Mouse (Mus musculus) testis, adult 2 months (tissue): Measurements from ENCODE around the gene Gkn3. TPM values are rescaled to one million over a fixed set of nuclear protein-coding genes. Genes with fewer than 3 reads are reported as not detected.
A peak's percentile ranks its signal among the peaks of the same experiment; 100 is the strongest.

Experiments
- H3K27ac ChIP-seq: fragments of 200-500 bp; 2 replicates; pipeline ENCODE4 v1.5.1; 2012; ENCODE audit warnings: low read depth, low read length; ENCODE audit not compliant: control insufficient read depth, insufficient read depth
- H3K27me3 ChIP-seq: fragments of 200-500 bp; 2 replicates; pipeline ENCODE4 v1.6.1; 2012; ENCODE audit warnings: mild to moderate bottlenecking, low read length, moderate library complexity; ENCODE audit not compliant: control insufficient read depth, insufficient read depth
- H3K36me3 ChIP-seq: fragments of 200-500 bp; 2 replicates; pipeline ENCODE4 v1.6.1; 2012; ENCODE audit warnings: mild to moderate bottlenecking, low read length; ENCODE audit not compliant: control insufficient read depth, insufficient read depth
- H3K4me1 ChIP-seq: fragments of 200-500 bp; 2 replicates; pipeline ENCODE4 v1.6.1; 2012; ENCODE audit warnings: low read length; ENCODE audit not compliant: control insufficient read depth, insufficient read depth
- H3K4me3 ChIP-seq: fragments of 200-500 bp; 2 replicates; pipeline ENCODE4 v1.5.1; 2012; ENCODE audit warnings: low read depth, mild to moderate bottlenecking, low read length, moderate library complexity, mixed read lengths; ENCODE audit not compliant: control insufficient read depth
- CTCF ChIP-seq: fragments of 200-500 bp; IDR thresholded peaks from 2 replicates; pipeline ENCODE4 v1.5.1; 2012; ENCODE audit warnings: low read depth, mild to moderate bottlenecking, inconsistent platforms, low read length, moderate library complexity; ENCODE audit not compliant: control insufficient read depth, insufficient read depth, insufficient replicate concordance
- POLR2A ChIP-seq: fragments of 200-500 bp; IDR thresholded peaks from 2 replicates; pipeline ENCODE4 v1.6.1; 2012; ENCODE audit warnings: low read depth, mild to moderate bottlenecking, inconsistent platforms, low read length, moderate library complexity; ENCODE audit not compliant: control insufficient read depth
- polyA plus RNA-seq: library from polyadenylated mRNA; depleted of rRNA; stranded (reverse); fragments of >200 nt; gene quantifications from 2 replicates; pipeline ENCODE4 v1.2.3, GENCODE M21; 2012; rRNA removed

Gkn3 gene
- polyA plus RNA-seq, 1 experiment = 0.42 TPM

- no peaks in the 10 kb centered on the region for H3K4me1 ChIP-seq
Measured at GRCm38 (mm10) chr6:87354441-87354840, 34.3 kb downstream of the Gkn3 start.

GRCm38 (mm10) chr6:87350829-87351228 lies 37.9 kb downstream of the Gkn3 start, which contains the start of gene Gkn1:
Gene Gkn1, minus strand, starts transcription at chr6:87350942.
- H3K27ac ChIP-seq = no peak within 1 kb of the TSS
- H3K27me3 ChIP-seq = no peaks in the 10 kb centered on the region
- TF ChIP-seq POLR2A (no peak), CTCF (no peak)
- H3K4me3 ChIP-seq = no peak within 1 kb of the TSS
- no peaks in the 10 kb centered on the region for H3K4me1 ChIP-seq
- no peaks in the 10 kb centered on the region for H3K36me3 ChIP-seq

More at GRCm38 (mm10) chr6:87354441-87354840, 34.3 kb downstream of the Gkn3 start:
- Histone ChIP-seq H3K27me3 (no peaks in the 10 kb centered on the region), H3K4me3 (no peak overlapping the region), H3K36me3 (no peaks in the 10 kb centered on the region), H3K27ac (no peak overlapping the region)
- TF ChIP-seq CTCF (no peak), POLR2A (no peak)

- Histone ChIP-seq H3K4me1 (peaks cover 3% of the 10 kb centered on the region), H3K27ac (no peak overlapping the region), H3K27me3 (no peaks in the 10 kb centered on the region), H3K4me3 (no peak overlapping the region), H3K36me3 (no peaks in the 10 kb centered on the region)
- TF ChIP-seq CTCF (no peak), POLR2A (no peak)
Measured at GRCm38 (mm10) chr6:87335935-87336295, 52.8 kb downstream of the Gkn3 start.

- no peaks in the 10 kb centered on the region for H3K36me3 ChIP-seq
- H3K4me3 ChIP-seq = peak within 1 kb of the TSS; percentile 74
- TF ChIP-seq CTCF (no peak), POLR2A (no peak)
- no peak within 1 kb of the TSS for H3K27ac ChIP-seq
- peaks cover 3% of the 10 kb centered on the region for H3K4me1 ChIP-seq
- H3K27me3 ChIP-seq = no peaks in the 10 kb centered on the region
Measured at GRCm38 (mm10) chr6:87335091-87335934, 53.4 kb downstream of the Gkn3 start, which contains the start of gene Antxr1. Gene Antxr1, minus strand, starts transcription at chr6:87335821.

- Histone ChIP-seq H3K4me1 (peaks cover 3% of the 10 kb centered on the region), H3K4me3 (peak overlapping the region; percentile 74), H3K36me3 (no peaks in the 10 kb centered on the region), H3K27me3 (no peaks in the 10 kb centered on the region), H3K27ac (0 out of 2 replicates have a peak overlapping the region, but pooled peaks have one; percentile 13)
- TF ChIP-seq POLR2A = no peak
- no peak for TF ChIP-seq CTCF
Measured at GRCm38 (mm10) chr6:87334361-87335090, 54.2 kb downstream of the Gkn3 start.

Other genes with a start within 250 kb of the Gkn3 start
- gene Antxr1, start 53.1 kb downstream of the Gkn3 start, polyA plus RNA-seq = 0.55 and 0.62 TPM in 2 replicates
- 0.08 and 0.19 TPM in 2 replicates for gene Gkn1, start 38.0 kb downstream of the Gkn3 start, polyA plus RNA-seq
- gene Gkn2, start 15.6 kb downstream of the Gkn3 start, polyA plus RNA-seq = 0.24 and 0.70 TPM in 2 replicates
- gene Bmp10, start 40.1 kb upstream of the Gkn3 start, polyA plus RNA-seq = not detected in 2 replicates
- gene Arhgap25, start 144.3 kb upstream of the Gkn3 start, polyA plus RNA-seq = 0.08 and 0.14 TPM in 2 replicates
- gene Prokr1, start 201.8 kb upstream of the Gkn3 start, polyA plus RNA-seq = 0.77 and 0.98 TPM in 2 replicates